Mouse (Mus musculus) right cerebral cortex, adult 18-20 months (tissue): ENCODE results near the gene Gm2056.
"Not testable (repeated sequence)": the region's sequence is repeated elsewhere in the genome, so short reads cannot be mapped to it uniquely, and the experiment has no call there.

ENCODE experiments used
- DNase-seq: peaks from one replicate; pipeline ENCODE4 v3.0.0; 2022; ENCODE audit warnings: mixed read lengths

Gene Gm2056

GRCm38 (mm10) chr12:88026704-88027103 is at the start of gene Gm2056:
TSS of gene Gm2056 (plus strand) at chr12:88027004.
- not testable (repeated sequence) for DNase-seq

- DNase-seq, result peak; percentile 10
Observed at GRCm38 (mm10) chr12:87984000-87984399, 42.8 kb upstream of the Gm2056 start.

GRCm38 (mm10) chr12:88004118-88004517 is 22.7 kb upstream of the Gm2056 start:
- DNase-seq, result not testable (repeated sequence)

GRCm38 (mm10) chr12:88011548-88011947 is 15.3 kb upstream of the Gm2056 start, which contains the start of gene Gm2075:
TSS of gene Gm2075 (plus strand) at chr12:88011848.
- not testable (repeated sequence) for DNase-seq

- not testable (repeated sequence) for DNase-seq
Observed at GRCm38 (mm10) chr12:88018671-88019070, 8.1 kb upstream of the Gm2056 start, which contains the start of gene Gm6803. TSS of gene Gm6803 (minus strand) at chr12:88018771.

- not testable (repeated sequence) for DNase-seq
Observed at GRCm38 (mm10) chr12:88032250-88032649, 5.4 kb downstream of the Gm2056 start.

- DNase-seq, result peak; percentile 0
Observed at GRCm38 (mm10) chr12:88039062-88039461, 12.3 kb downstream of the Gm2056 start.

- not testable (repeated sequence) for DNase-seq
Observed at GRCm38 (mm10) chr12:88039703-88040102, 12.9 kb downstream of the Gm2056 start.

GRCm38 (mm10) chr12:88045226-88045625 is 18.4 kb downstream of the Gm2056 start:
- not testable (repeated sequence) for DNase-seq
